Mouse (Mus musculus): ENCODE measurements around the gene Vps9d1.
"Not testable (repeated sequence)": the region's sequence is repeated elsewhere in the genome, so short reads cannot be mapped to it uniquely, and the experiment has no call there.

Gene Vps9d1

DNA sequence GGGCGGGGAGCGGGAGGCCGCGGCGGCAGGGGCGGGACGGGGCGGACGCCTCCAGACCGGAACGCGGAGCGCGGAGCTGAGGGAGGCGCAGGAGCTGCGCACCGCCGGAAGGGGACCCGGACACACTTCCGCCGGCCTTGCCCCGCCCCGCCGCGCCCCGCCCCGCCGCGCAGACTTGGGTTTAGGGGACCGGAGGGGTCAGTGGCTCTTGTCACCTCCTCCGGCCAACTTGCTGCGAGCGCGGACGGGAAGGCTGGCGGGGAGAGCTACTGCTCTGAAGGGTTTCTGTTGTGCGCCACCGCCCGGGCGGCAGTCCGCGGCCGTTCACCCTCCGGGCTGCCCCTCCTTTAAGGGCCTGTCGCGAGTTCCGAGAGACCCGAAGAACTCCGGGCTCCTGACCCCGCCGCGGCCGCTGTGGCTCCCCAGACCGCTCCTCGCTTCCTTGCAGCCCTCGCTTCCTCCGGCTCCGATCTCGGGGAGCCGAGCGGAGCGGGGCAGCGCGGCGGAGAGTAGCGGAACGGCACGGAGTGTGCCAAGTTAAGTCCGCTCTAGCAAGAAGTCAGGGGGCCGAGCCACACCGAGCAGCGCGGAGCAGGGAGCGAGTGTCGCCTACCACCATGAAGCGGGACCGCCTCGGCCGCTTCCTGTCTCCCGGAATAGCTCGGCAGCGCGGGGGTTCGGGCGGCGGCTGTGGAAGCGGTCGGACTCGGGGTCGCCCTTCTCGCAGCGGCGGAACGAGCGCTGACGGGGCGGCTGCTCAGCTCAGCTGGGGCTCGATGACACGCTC lies at the start of gene Vps9d1, which contains the start of gene Zfp276:
Vps9d1 (minus strand) TSS at position 250 of the 787 bp plus-strand sequence.
Zfp276 (plus strand) TSS at position 97 of the 787 bp plus-strand sequence.
- DNase-seq (ENCODE audit: low spot score) = peak; percentile 89

DNA sequence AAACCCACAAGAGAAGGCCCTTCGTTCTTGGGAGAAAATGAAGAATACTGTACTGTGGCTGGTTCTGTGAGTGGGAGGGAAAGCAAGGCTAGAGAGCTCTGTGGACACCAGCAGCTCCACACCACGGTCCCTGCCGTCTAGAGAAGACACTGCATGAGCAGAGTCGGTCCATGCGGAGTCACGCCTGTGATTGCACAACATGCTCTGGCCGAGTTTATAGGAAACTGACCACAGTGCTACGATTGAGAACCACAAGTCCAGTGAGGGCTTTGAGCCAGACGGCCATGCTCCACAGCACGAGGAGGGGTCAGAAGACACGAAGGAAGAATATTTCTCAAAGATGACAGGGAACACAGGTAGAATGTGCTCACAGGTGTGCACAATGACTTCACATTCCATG lies 44.2 kb upstream of the Vps9d1 start:
- DNase-seq (ENCODE audit: low spot score) = no peak

- DNase-seq (ENCODE audit: low spot score) = no peak
Measured at GRCm38 (mm10) chr8:123292785-123293184, 38.6 kb upstream of the Vps9d1 start.

DNA sequence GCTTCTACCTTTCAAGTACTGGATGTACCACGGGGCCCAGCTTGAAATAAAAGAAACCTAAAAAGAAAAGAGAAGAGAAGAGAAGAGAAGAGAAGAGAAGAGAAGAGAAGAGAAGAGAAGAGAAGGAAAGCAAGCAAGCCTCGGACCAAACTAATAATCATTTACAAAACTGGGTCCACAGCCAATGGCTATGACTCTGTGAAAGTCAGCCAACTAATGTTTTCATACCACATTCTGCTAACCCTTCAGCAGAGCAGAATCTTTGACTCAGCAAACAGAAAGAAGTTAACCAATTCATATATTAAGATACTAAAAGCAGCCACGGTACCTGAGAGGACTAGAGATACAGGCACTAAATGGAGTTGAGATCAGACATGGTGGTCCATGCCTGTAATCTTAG lies 38.1 kb upstream of the Vps9d1 start:
- no peak for DNase-seq (ENCODE audit: low spot score)

DNA sequence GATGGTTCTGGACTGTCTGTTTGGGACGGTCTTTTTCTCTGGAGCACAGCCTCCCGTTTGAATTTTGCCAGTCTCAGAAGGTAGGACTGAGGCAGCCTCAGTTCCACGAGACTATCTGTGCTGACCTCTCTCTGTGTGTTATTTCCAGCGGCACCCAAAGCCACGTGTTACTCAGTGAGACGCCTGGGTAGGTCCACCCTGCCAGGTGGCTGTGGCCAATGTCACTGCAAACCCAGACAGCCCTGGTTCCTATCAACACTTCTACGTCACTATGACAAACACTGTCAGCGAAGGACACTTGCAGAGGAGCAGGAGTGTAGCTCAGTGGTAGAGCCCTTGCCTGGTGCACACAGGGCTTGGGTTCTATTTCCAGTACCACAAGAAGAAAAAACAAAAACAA lies 37.6 kb upstream of the Vps9d1 start:
- no peak for DNase-seq (ENCODE audit: low spot score)

DNA sequence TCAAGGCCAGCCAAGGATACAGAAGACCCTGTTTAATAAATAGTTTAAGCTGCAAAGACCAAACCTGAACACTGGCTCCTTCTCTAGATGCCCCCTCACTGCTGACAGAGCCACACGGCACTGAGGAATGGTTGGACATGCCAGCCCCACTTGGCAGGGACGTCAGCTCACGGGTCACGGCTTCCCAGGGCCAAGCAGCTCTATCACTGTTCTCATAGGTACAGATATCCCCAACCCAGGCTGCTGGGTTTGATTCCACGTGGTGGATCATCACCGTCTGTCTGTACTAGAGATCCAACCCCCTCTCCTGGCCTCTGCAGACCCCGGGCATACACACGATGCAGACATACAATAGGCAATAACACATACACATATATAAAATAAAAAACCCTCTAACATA lies 36.5 kb upstream of the Vps9d1 start:
- DNase-seq (ENCODE audit: low spot score) = no peak

GRCm38 (mm10) chr8:123290166-123290565 lies 36.0 kb upstream of the Vps9d1 start:
- DNase-seq (ENCODE audit: low spot score) = no peak

GRCm38 (mm10) chr8:123287362-123287761 lies 33.2 kb upstream of the Vps9d1 start:
- DNase-seq (ENCODE audit: low spot score) = no peak

DNA sequence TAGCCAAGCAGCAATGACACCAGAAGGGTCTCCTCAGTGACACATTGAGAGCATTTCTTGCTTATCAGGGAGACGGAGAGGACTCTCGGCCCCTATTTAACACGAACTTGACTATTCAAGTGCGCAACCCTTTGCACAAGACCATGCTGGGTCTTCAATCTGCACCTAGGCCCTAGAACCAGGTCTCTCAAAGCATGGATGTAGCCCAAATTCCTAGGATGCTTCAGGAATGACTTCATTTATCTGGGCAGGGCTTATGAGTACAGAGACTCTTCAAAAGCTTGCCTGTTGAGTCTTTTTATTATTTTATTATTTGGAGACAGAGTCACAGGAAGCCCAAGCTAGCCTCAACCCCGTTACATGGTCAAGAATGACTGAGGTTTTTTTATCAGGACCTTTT lies 30.3 kb upstream of the Vps9d1 start:
- no peak for DNase-seq (ENCODE audit: low spot score)

DNA sequence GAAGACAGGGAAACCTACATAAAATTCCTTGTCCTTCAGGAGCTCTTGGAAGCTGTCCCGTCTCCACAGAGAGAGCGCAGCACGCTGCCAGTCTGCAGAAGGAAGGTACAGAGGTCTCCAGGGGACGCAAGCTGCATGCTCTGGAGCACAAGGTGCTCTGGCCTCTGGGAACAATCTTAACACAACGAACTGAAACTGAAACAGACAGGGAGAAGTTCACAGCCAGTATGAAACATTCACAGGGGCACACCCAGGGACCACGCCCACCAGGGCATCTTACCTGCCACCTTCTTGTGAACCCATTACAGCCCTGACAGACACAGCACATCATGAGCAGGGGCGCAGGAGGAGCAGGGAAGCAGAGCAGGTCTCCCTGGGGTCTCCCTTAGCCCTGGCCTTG lies 29.8 kb upstream of the Vps9d1 start:
- no peak for DNase-seq (ENCODE audit: low spot score)

DNA sequence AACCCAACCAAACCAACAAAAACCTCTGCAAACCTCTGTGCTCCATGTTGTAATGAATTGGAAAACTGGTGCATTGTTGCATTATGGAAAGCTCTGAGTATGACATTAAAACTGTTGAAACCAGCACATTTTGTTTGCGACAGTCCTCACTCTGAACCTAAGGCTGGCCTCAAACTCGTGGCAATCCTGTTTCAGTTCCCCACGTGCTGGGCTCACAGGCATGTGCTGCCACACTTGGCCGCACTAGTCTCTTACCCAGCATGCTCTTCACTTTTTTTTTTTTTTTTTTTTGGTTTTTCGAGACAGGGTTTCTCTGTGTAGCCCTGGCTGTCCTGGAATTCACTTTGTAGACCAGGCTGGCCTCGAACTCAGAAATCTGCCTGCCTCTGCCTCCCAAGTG lies 28.8 kb upstream of the Vps9d1 start:
- DNase-seq (ENCODE audit: low spot score) = not testable (repeated sequence)

DNA sequence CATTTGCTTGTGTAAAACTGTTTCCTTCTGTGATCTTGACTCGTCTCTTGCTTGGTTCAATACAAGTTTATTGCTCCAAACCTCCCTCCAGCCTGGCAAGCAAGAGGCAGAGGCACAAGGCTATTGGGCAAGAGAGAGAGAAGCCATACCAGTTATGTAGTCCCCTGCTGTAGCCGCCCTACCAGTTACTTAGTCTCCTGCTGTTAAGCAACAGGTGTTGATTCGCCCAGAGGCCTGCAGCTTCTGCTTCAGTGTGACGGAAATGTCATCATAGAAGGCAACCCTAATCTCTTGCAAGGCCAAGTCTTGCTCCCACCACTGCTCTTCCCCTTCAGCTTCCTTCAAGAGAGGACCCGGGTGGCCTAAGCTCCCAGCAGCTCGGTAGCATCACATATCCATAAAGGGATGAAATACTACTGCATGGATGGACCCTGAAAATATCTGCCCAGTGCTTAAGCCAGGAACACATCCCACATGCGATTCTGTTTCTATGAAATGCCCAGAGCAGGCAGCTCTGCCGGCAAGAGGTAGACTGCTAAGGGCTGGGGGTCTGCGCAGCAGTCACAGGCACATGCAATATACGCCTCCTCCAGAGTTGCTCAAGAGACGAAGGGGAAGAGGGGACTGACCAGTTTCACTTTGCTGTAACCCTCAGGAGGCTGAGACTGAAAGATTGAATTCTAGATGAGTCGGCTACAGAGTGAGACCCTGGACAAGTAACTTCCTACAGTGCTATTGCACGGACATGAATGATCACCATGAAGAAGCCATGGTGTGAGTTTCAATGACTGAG lies 26.4 kb upstream of the Vps9d1 start:
- no peak for DNase-seq (ENCODE audit: low spot score)

DNA sequence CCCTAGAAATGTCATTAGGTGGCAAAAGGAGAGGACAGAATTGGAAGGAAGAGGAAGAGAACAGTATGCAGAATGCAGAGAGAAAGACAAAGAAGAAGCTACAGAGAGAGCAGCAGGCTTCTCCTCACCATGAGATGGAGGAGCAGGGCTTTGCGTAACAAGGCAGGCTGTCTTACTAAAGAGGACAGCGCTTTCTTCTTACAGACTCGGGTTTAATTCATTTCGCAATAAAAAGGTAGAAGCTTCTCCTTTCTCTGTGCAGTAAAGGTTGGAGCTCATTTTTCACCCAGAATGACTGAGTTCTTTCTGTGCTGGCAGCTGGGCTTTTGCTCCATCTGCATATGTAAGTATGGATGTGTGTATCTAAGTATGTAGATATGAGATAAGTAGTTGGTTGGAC lies 25.7 kb upstream of the Vps9d1 start:
- DNase-seq (ENCODE audit: low spot score) = no peak

DNA sequence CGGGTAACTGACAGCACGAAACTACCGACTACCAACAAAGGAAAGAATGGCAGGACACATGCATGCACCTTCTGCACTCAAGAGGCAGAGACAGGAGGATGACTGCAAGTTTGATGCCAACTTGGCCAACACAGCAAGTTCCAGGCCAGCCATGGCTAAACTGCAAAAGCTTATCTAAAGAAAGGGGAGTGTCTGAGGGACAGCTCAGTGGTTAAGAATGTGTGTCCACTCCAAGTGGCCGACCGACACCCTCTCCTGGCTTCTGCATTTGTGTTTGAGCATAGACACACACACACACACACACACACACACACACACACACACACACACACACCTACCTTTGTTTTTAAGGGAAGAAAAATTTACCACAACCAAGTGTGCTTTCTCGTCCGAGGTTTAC lies 24.3 kb upstream of the Vps9d1 start:
- no peak for DNase-seq (ENCODE audit: low spot score)

- DNase-seq (ENCODE audit: low spot score) = no peak
Measured at GRCm38 (mm10) chr8:123275096-123275495, 20.9 kb upstream of the Vps9d1 start.

GRCm38 (mm10) chr8:123274447-123274846 lies 20.3 kb upstream of the Vps9d1 start:
- no peak for DNase-seq (ENCODE audit: low spot score)

- DNase-seq (ENCODE audit: low spot score) = peak; percentile 20
Measured at GRCm38 (mm10) chr8:123271901-123272300, 17.8 kb upstream of the Vps9d1 start.

- no peak for DNase-seq (ENCODE audit: low spot score)
Measured at GRCm38 (mm10) chr8:123271147-123271546, 17.0 kb upstream of the Vps9d1 start.

GRCm38 (mm10) chr8:123267926-123268656 lies 13.9 kb upstream of the Vps9d1 start:
- peak; percentile 55 for DNase-seq (ENCODE audit: low spot score)

GRCm38 (mm10) chr8:123257593-123257992 lies 3.4 kb upstream of the Vps9d1 start:
- not testable (repeated sequence) for DNase-seq (ENCODE audit: low spot score)

DNA sequence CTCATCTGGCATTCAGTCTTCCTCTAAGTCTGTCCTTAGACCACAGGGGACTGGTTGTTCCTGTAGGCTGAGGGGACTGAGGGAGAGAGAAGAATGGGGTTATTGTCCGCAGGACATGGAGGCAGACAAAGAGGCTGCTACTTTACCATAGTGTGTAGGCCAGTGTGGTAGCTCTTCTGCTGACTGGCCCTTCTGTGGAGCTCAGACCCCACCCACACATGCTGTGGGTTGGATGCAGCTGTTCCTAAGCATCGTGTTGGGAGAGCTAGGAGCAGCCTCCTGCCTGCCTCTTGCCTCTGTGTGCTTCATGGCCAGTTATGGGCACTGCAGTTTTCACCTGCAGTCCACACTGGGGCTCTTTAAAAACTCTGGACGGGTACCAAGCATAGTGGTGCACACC lies 3.0 kb upstream of the Vps9d1 start:
- no peak for DNase-seq (ENCODE audit: low spot score)

- DNase-seq (ENCODE audit: low spot score) = no peak
Measured at GRCm38 (mm10) chr8:123255170-123255569, 1.0 kb upstream of the Vps9d1 start.
